Mouse (Mus musculus): ENCODE measurements around the gene Znhit1.
A peak's percentile ranks its signal among the peaks of the same experiment; 100 is the strongest.

Gene Znhit1

GRCm38 (mm10) chr5:136987138-136987933, 485 bp downstream of the Znhit1 start:
- peak; percentile 89 to 97 for DNase-seq (ENCODE audit: inconsistent age in 2 of 2, low spot score in 1 of 2)

GRCm38 (mm10) chr5:136986695-136987137, 1.1 kb downstream of the Znhit1 start, which contains the start of gene Plod3:
TSS of gene Plod3 (plus strand) at chr5:136987019.
- DNase-seq (ENCODE audit: inconsistent age in 2 of 2, low spot score in 1 of 2) = peak; percentile 97 to 98

GRCm38 (mm10) chr5:136984828-136985227, 3.0 kb downstream of the Znhit1 start:
- no peak for DNase-seq (ENCODE audit: inconsistent age in 2 of 2, low spot score in 1 of 2)

GRCm38 (mm10) chr5:136982338-136982930, 5.4 kb downstream of the Znhit1 start:
- DNase-seq (ENCODE audit: inconsistent age in 2 of 2, low spot score in 1 of 2) = peak in 1 of 2 experiments; percentile 67

GRCm38 (mm10) chr5:136980974-136981373, 6.8 kb downstream of the Znhit1 start:
- DNase-seq (ENCODE audit: inconsistent age in 2 of 2, low spot score in 1 of 2) = no peak

- no peak for DNase-seq (ENCODE audit: inconsistent age in 2 of 2, low spot score in 1 of 2)
Observed at GRCm38 (mm10) chr5:136979762-136980161, 8.1 kb downstream of the Znhit1 start.

- no peak for DNase-seq (ENCODE audit: inconsistent age in 2 of 2, low spot score in 1 of 2)
Observed at GRCm38 (mm10) chr5:136977769-136978168, 10.1 kb downstream of the Znhit1 start.

- no peak for DNase-seq (ENCODE audit: inconsistent age in 2 of 2, low spot score in 1 of 2)
Observed at GRCm38 (mm10) chr5:136973670-136974069, 14.2 kb downstream of the Znhit1 start.

GRCm38 (mm10) chr5:136970703-136971102, 17.1 kb downstream of the Znhit1 start:
- DNase-seq (ENCODE audit: inconsistent age in 2 of 2, low spot score in 1 of 2) = peak; percentile 79 to 92

GRCm38 (mm10) chr5:136967592-136967991, 20.2 kb downstream of the Znhit1 start:
- peak; percentile 73 to 82 for DNase-seq (ENCODE audit: inconsistent age in 2 of 2, low spot score in 1 of 2)

GRCm38 (mm10) chr5:136966861-136967455, 20.9 kb downstream of the Znhit1 start:
- peak in 1 of 2 experiments; percentile 51 for DNase-seq (ENCODE audit: inconsistent age in 2 of 2, low spot score in 1 of 2)

GRCm38 (mm10) chr5:136966331-136966730, 21.5 kb downstream of the Znhit1 start, which contains the start of gene Cldn15:
TSS of gene Cldn15 (plus strand) at chr5:136966616.
- peak; percentile 56 to 72 for DNase-seq (ENCODE audit: inconsistent age in 2 of 2, low spot score in 1 of 2)

- peak in 1 of 2 experiments; percentile 44 for DNase-seq (ENCODE audit: inconsistent age in 2 of 2, low spot score in 1 of 2)
Observed at GRCm38 (mm10) chr5:136965686-136966085, 22.1 kb downstream of the Znhit1 start.

GRCm38 (mm10) chr5:136965210-136965609, 22.6 kb downstream of the Znhit1 start:
- no peak for DNase-seq (ENCODE audit: inconsistent age in 2 of 2, low spot score in 1 of 2)

- DNase-seq (ENCODE audit: inconsistent age in 2 of 2, low spot score in 1 of 2) = no peak
Observed at GRCm38 (mm10) chr5:136962966-136963540, 24.8 kb downstream of the Znhit1 start.

GRCm38 (mm10) chr5:136962501-136962900, 25.3 kb downstream of the Znhit1 start:
- peak; percentile 80 to 94 for DNase-seq (ENCODE audit: inconsistent age in 2 of 2, low spot score in 1 of 2)

GRCm38 (mm10) chr5:136961983-136962461, 25.8 kb downstream of the Znhit1 start:
- DNase-seq (ENCODE audit: inconsistent age in 2 of 2, low spot score in 1 of 2) = peak; percentile 92 to 99

GRCm38 (mm10) chr5:136961334-136961982, 26.4 kb downstream of the Znhit1 start:
- DNase-seq (ENCODE audit: inconsistent age in 2 of 2, low spot score in 1 of 2) = no peak

- DNase-seq (ENCODE audit: inconsistent age in 2 of 2, low spot score in 1 of 2) = no peak
Observed at GRCm38 (mm10) chr5:136960053-136960452, 27.8 kb downstream of the Znhit1 start.

- DNase-seq (ENCODE audit: inconsistent age in 2 of 2, low spot score in 1 of 2) = no peak
Observed at GRCm38 (mm10) chr5:136958991-136959605, 28.7 kb downstream of the Znhit1 start.

Data from adrenal gland, adult (tissue).